ENCODE assay signal across 8 mouse cellular contexts in the genomic region with DNA sequence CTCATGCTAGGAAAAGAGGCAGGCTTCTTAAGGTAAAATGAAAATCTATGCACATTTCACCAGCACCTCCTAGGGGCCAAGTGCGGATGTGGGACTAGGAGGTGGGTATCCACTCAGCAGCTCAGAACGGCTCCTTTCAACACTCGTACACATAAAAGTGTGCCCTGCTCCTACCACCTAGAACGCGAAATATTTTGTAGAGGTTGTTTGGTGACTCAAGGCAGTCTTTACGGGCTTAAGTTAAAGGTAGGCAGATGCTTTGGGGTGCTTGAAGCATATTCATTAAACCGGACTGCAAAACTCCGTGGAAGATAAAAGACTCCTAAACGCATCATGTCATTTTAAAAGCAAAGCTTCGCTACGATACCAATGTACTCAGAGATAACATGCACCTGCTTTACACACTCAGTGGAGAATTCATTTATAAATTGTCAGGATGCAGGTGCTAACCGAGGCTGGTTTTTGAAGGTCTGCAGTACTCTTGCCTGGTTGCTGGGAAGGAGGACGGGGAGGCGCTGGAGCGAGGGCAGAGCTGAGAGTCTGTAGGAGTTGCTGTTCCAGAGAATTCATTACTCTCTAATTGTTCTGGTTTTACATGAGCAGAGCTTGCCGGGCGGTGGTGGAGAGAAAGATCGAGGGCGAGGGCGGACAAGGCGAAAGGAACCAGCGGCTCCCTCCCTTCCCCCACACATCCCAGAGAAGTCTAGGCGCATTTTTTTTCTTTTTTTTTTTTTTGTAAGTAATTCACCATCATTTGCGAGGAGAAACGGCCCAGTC. TPM values are rescaled to one million over a fixed set of nuclear protein-coding genes. Genes with fewer than 3 reads are reported as not detected.
DNase-seq lines count a peak whose midpoint lies in the region; ATAC-seq and TF ChIP-seq lines count a peak whose summit lies in the region.

No protein-coding gene starts in this region.

- under 1% methylated on average over 25 of the region's 25 CpGs for WGBS in kidney, adult 2 months
- under 1% methylated on average over 24 of the region's 25 CpGs for WGBS in limb, embryonic 15.5 days
- under 1% methylated on average over 25 of the region's 25 CpGs for WGBS in midbrain, embryonic 15.5 days
- WGBS in stomach, embryonic 15.5 days, result under 1% methylated on average over 25 of the region's 25 CpGs

- peak; percentile 69 for TF ChIP-seq CTCF in kidney, adult 2 months (conservative IDR thresholded peaks at IDR 0.05; ENCODE audit: insufficient read depth, insufficient read length, low read depth, low read length)

- no peaks in the 10 kb centered on the region for H3K9me3 ChIP-seq in limb, embryonic 15.5 days
- no peaks in the 10 kb centered on the region for H3K9me3 ChIP-seq in midbrain, embryonic 15.5 days
- H3K9me3 ChIP-seq in stomach, embryonic 15.5 days, result no peaks in the 10 kb centered on the region

- H3K27me3 ChIP-seq in kidney, adult 2 months (replicated peaks; ENCODE audit: control insufficient read depth, insufficient read depth, low read length), result no peaks in the 10 kb centered on the region
- H3K27me3 ChIP-seq in limb, embryonic 15.5 days, result peaks cover 4% of the 10 kb centered on the region; the same call in 1 of the 2 replicates
- H3K27me3 ChIP-seq in midbrain, embryonic 15.5 days (replicated peaks), result peaks cover 3% of the 10 kb centered on the region; the same call in 1 of the 2 replicates
- H3K27me3 ChIP-seq in stomach, embryonic 15.5 days (replicated peaks), result no peaks in the 10 kb centered on the region

- H3K27ac ChIP-seq in kidney, adult 2 months (ENCODE audit: insufficient read depth, low read depth, low read length), result no peak overlapping the region
- H3K27ac ChIP-seq in limb, embryonic 15.5 days, result no peak overlapping the region
- H3K27ac ChIP-seq in midbrain, embryonic 15.5 days, result peak overlapping the region; percentile 73; the same call in 1 of the 2 replicates
- H3K27ac ChIP-seq in stomach, embryonic 15.5 days, result peak overlapping the region; percentile 71; the same call in 1 of the 2 replicates

- peak; percentile 26 for ATAC-seq in granulocyte monocyte progenitor cell, adult 5-6 weeks (replicated peaks; ENCODE audit: poor library complexity, severe bottlenecking)
- ATAC-seq in limb, embryonic 15.5 days (ENCODE audit: insufficient number of reproducible peaks, low FRiP score, low TSS enrichment, low read depth), result no peak
- peak; percentile 69 for ATAC-seq in midbrain, embryonic 15.5 days (replicated peaks)
- no peak for ATAC-seq in stomach, embryonic 15.5 days (ENCODE audit: insufficient read depth, low FRiP score, low read depth)

- H3K4me1 ChIP-seq in kidney, adult 2 months (ENCODE audit: control insufficient read depth, insufficient read depth, low read length), result no peaks in the 10 kb centered on the region; the same call in 1 of the 2 replicates
- H3K4me1 ChIP-seq in limb, embryonic 15.5 days, result no peaks in the 10 kb centered on the region; the same call in 1 of the 2 replicates
- H3K4me1 ChIP-seq in midbrain, embryonic 15.5 days, result peaks cover 16% of the 10 kb centered on the region
- H3K4me1 ChIP-seq in stomach, embryonic 15.5 days, result no peaks in the 10 kb centered on the region

- no peaks in the 10 kb centered on the region for H3K36me3 ChIP-seq in kidney, adult 2 months (ENCODE audit: control insufficient read depth, insufficient read depth, low read length)
- no peaks in the 10 kb centered on the region for H3K36me3 ChIP-seq in limb, embryonic 15.5 days
- no peaks in the 10 kb centered on the region for H3K36me3 ChIP-seq in midbrain, embryonic 15.5 days (replicated peaks)
- no peaks in the 10 kb centered on the region for H3K36me3 ChIP-seq in stomach, embryonic 15.5 days

- H3K4me2 ChIP-seq in limb, embryonic 15.5 days, result peak overlapping the region; percentile 86
- peak overlapping the region; percentile 91 for H3K4me2 ChIP-seq in midbrain, embryonic 15.5 days
- H3K4me2 ChIP-seq in stomach, embryonic 15.5 days, result peak overlapping the region; percentile 94

- H3K4me3 ChIP-seq in kidney, adult 2 months (ENCODE audit: insufficient read depth, low read depth, low read length), result peak overlapping the region; percentile 96
- H3K4me3 ChIP-seq in limb, embryonic 15.5 days, result peak overlapping the region; percentile 67
- H3K4me3 ChIP-seq in midbrain, embryonic 15.5 days, result peak overlapping the region; percentile 72
- H3K4me3 ChIP-seq in stomach, embryonic 15.5 days (replicated peaks), result peak overlapping the region; percentile 62

- peak overlapping the region; percentile 31; the same call in 1 of the 2 replicates for H3K9ac ChIP-seq in limb, embryonic 15.5 days
- H3K9ac ChIP-seq in midbrain, embryonic 15.5 days, result peak overlapping the region; percentile 48
- H3K9ac ChIP-seq in stomach, embryonic 15.5 days, result peak overlapping the region; percentile 29; the same call in 1 of the 2 replicates

- peak; percentile 13 for DNase-seq in cerebellum, postnatal 36 days
- DNase-seq in cerebellum, adult 11 months, result no peak
- DNase-seq in embryo, embryonic 11 days, result peak; percentile 86
- peak; percentile 58 for DNase-seq in kidney, adult 2 months

- TF ChIP-seq POLR2A in kidney, adult 2 months (IDR thresholded peaks at IDR 0.05; ENCODE audit: low read depth, low read length), result no peak

RNA-seq across cellular contexts. Expression of a gene that starts 1.0 kb away (rescaled TPM):
- total RNA-seq in granulocyte monocyte progenitor cell, adult 5-6 weeks (2014; fragmentation: Nextera tagmentation), result 5.4 TPM in 2 replicates
- total RNA-seq in granulocyte monocyte progenitor cell, adult 5-6 weeks (2017), result 15.0 and 18.4 TPM in 2 replicates
- polyA plus RNA-seq in kidney, adult 2 months (2012; rRNA removed), result 0.73 and 1.1 TPM in 2 replicates
- 2.0 and 2.3 TPM in 2 replicates for polyA plus RNA-seq in limb, embryonic 15.5 days (2015; fragmentation: Nextera tagmentation; extraction: Ambion mirVana)
- 1.2 and 1.6 TPM in 2 replicates for polyA plus RNA-seq in midbrain, embryonic 15.5 days (2015; fragmentation: Nextera tagmentation; extraction: Ambion mirVana)
- 0.96 and 1.2 TPM in 2 replicates for polyA plus RNA-seq in stomach, embryonic 15.5 days (2015; fragmentation: Nextera tagmentation; extraction: Ambion mirVana)

Comparison
In these comparisons a context has a peak if more than half of its experiments do, and no peak if none do; other contexts are left out.
1. ATAC-seq: peak in granulocyte monocyte progenitor cell, adult 5-6 weeks (single experiment) and midbrain, embryonic 15.5 days (single experiment); none in limb, embryonic 15.5 days (single experiment) and stomach, embryonic 15.5 days (single experiment).
2. H3K27ac ChIP-seq: peak in midbrain, embryonic 15.5 days (single experiment) and stomach, embryonic 15.5 days (single experiment); none in kidney, adult 2 months (single experiment) and limb, embryonic 15.5 days (single experiment).
3. Peak in every context shown above with its lines, with median percentiles within 50 percentile points of each other: H3K4me3 ChIP-seq, H3K4me2 ChIP-seq and H3K9ac ChIP-seq.